29 mouse cellular contexts compared by ENCODE assay signal in the genomic region with DNA sequence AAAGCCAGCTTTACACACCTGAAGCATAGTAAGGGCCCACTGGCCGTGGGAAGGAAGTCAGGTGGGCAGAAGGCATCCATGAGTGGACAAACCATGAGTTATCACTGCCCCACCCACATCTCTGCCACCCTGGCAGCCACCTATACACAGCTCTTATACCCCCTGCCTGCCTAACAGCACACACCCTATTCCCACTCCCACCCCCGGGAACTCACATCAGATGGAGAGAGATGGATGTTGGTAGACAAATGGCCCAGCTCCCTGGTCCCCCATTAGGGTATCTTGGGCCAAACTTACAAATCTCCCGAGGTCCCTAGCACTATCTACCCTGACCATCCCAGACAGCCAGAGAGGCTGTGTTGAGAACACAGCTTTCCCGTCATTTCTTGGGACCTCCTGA. TPM values are rescaled to one million over a fixed set of nuclear protein-coding genes. Genes with fewer than 3 reads are reported as not detected.
"Had no signal": no experiment of that assay in that cellular context is flagged by ENCODE, and none has a peak within 500 bp of the region (broad histone marks: within the 10 kb centered on the region; RNA-seq: fewer than 3 reads in every experiment).

No protein-coding gene starts in this region.

- DNase-seq: left cerebral cortex, postnatal 4 days; liver; liver, embryonic 13.5 days; liver, postnatal 0 days; lung, adult 18-20 months; lung, adult 2 months; lung, embryonic 14.5 days; lung, postnatal 10 days; lung, postnatal 14 days; lung, postnatal 36 days; lung, postnatal 4 days; midbrain, embryonic 14.5 days had no signal

- H3K27ac ChIP-seq: limb, embryonic 10.5 days; limb, embryonic 12.5 days; limb, embryonic 13.5 days; liver, embryonic 12.5 days; liver, embryonic 13.5 days; liver, embryonic 14.5 days; liver, embryonic 15.5 days; lung, embryonic 15.5 days; macrophage; midbrain, embryonic 12.5 days; midbrain, embryonic 13.5 days; midbrain, embryonic 15.5 days; neural tube, embryonic 12.5 days had no signal

- H3K27me3 ChIP-seq: limb, embryonic 15.5 days; midbrain, embryonic 15.5 days had no signal

- H3K4me3 ChIP-seq: limb, embryonic 10.5 days; limb, embryonic 12.5 days; limb, embryonic 13.5 days; limb, embryonic 15.5 days; liver, embryonic 12.5 days; liver, embryonic 13.5 days; liver, embryonic 15.5 days; lung, embryonic 15.5 days; megakaryocyte, embryonic 14.5 days; midbrain, embryonic 10.5 days; midbrain, embryonic 12.5 days; midbrain, embryonic 13.5 days; midbrain, embryonic 15.5 days; myocyte; neural tube, embryonic 12.5 days had no signal

- H3K36me3 ChIP-seq: limb, embryonic 10.5 days; limb, embryonic 12.5 days; limb, embryonic 13.5 days; limb, embryonic 15.5 days; liver, embryonic 12.5 days; liver, embryonic 13.5 days; liver, embryonic 15.5 days; lung, embryonic 15.5 days; midbrain, embryonic 10.5 days; midbrain, embryonic 12.5 days; midbrain, embryonic 13.5 days; midbrain, embryonic 15.5 days; neural tube, embryonic 12.5 days had no signal

- H3K9me3 ChIP-seq: limb, embryonic 10.5 days; limb, embryonic 12.5 days; limb, embryonic 13.5 days; limb, embryonic 15.5 days; liver, embryonic 12.5 days; liver, embryonic 13.5 days; liver, embryonic 15.5 days; lung, embryonic 15.5 days; megakaryocyte, embryonic 14.5 days; midbrain, embryonic 10.5 days; midbrain, embryonic 12.5 days; midbrain, embryonic 13.5 days; midbrain, embryonic 15.5 days; neural tube, embryonic 12.5 days had no signal

- H3K4me1 ChIP-seq: megakaryocyte, embryonic 14.5 days had no signal

RNA-seq across cellular contexts. Expression of a gene that starts 17.9 kb away (rescaled TPM):
- total RNA-seq: monocyte, adult 5-6 weeks had no signal
- polyA plus RNA-seq: macrophage had no signal
